Mouse (Mus musculus): Measurements from ENCODE around the gene Stox2.

Stox2 gene

DNA sequence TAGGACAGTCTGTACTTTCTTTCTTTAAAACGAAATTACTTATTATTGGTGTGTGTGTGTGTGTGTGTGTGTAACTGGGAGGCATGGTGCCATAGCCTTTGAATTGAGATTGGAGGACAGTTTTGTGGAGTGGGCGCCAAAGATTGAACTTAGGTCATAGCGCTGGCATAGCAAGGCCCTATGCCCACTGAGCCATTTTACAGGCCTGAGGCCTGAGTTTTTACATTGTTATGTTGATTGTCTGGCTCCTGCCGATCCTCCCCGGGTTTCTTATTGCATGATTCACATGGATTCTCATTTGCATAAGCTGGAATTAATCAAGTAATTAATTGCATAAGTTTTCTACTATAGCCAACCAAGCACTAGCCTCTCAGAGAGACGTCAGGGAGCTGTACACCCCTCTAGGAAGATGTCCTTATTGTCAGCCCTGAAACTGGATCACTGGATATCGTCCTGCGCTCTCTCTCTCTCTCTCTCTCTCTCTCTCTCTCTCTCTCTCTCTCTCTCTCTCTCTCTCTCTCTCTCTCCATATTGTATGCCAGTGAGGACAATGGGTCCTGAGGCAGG is 90.7 kb downstream of the Stox2 start:
- intact Hi-C loops (cut with DNase I), result no loop called here

DNA sequence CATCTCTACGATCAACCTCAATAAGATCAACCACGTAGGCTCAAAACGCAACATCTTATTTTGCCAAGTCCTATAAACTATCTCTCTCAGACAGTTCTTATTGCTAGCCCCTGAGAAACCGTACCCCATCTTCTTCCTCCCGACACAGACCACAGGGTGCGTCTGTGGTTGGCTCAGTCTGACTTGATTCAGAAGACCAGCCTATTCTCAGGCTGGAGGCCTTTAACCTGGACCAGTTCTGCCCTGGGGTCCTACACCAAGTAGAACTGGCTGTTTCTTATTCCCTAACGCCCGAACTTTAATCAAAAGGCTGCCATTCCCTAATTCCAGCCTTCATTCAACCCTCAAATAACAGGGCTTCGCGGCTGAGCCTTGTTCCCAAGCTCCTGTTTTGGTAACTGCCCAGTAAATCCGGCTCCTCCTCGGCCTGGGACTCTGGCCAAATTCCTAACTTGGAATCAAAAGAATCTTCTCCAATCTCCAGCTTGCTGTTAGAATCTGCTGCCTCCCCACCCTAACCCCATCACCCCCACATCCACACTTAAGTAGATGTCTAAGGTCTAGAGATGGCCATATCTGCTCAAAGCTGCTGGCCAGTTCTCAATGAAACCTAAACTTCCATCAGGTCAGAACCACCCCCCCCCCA is 91.5 kb downstream of the Stox2 start:
- intact Hi-C loops (cut with DNase I), result no loop called here

DNA sequence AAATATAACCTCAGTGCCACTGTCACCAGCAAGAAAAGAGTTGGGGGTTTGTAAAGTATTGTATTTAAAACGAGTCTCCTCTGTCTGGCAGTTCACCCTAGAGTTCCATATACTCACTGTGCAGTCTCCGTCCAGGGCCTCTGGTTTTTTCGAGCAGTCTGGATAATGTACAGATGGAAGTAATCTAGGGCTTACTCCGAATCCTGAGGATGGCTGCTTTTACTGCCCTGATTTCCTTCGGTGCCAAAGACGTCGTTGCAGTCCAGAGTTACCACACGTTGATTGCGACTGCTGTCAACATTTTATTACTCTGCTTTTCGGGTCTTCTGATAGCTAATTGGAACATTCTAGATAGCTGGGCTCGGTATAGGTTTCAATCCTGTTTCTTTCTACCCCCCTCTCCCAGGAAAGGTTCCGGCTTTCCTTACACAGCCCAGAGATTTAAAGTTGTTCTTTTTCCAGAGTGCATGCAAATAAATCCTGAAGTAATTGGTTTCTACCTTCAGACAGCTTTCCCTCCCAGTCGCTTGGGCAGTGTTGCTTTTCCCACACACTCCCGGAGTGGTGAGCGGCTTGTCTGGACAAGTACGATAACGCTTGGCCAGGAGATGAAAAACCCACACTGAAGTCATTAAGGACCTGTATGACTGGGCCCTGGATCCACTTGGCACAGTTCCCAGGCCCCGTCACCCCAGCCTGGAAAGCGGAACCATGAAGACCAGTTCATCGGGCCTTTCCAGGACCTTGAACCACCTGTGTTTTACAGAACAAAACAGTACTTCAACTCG is 94.1 kb downstream of the Stox2 start:
- intact Hi-C loops (cut with DNase I), result no loop called here

DNA sequence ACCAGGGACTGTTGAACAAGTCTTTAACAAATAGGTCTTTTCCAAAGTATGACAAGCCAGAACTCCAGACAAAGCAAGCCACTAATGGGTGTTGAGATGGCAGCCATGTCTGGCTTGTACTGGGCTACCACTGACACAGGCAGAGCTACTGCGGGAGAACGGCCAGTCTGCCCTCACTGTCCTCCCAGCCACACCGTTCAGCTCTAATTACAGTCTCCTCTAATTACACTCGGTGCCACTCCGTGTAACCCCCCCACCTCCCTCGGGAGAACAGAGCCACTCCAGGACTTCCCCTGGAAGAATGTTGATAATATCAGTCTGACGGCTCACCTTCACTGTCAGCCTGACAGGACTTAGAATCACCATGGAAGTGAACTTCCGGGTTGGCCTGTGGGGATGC is 97.1 kb downstream of the Stox2 start:
- intact Hi-C loops (cut with DNase I), result no loop called here

DNA sequence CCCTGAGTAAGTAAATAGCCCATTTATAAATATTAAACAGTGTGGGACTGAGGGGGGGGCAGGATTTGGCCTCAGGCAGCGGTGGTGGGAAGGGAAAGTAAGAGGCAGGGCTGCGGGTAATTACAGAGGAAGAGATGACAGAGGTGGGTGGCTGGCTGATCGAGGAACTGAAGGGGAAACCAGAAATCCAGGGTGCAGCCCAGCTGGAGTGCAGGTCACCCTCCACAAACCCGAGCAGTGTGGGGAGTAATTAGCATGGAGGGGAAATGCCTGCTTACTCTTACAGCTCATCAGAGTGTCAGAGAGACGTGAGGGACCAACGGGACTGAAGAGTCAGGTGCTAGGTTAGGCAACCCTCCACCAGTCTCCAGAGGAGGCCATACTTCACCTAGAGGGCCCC is 98.4 kb downstream of the Stox2 start:
- intact Hi-C loops (cut with DNase I), result no loop called here

DNA sequence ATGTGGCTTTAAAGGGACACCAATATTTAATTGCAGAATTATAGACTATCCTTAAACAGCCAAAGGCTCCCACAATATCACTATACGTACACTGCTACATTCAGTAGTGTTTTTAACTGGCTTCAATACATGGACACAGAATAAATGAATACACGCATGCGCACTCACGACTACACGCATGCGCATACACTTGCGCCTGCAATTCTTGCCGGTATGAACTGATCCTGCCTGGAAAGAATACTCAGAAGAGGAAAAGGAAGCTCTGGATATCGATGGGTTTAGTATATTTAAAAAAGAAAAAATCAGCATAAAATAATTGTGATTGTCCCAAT is 100.4 kb downstream of the Stox2 start:
- intact Hi-C loops (cut with DNase I), result no loop called here

DNA sequence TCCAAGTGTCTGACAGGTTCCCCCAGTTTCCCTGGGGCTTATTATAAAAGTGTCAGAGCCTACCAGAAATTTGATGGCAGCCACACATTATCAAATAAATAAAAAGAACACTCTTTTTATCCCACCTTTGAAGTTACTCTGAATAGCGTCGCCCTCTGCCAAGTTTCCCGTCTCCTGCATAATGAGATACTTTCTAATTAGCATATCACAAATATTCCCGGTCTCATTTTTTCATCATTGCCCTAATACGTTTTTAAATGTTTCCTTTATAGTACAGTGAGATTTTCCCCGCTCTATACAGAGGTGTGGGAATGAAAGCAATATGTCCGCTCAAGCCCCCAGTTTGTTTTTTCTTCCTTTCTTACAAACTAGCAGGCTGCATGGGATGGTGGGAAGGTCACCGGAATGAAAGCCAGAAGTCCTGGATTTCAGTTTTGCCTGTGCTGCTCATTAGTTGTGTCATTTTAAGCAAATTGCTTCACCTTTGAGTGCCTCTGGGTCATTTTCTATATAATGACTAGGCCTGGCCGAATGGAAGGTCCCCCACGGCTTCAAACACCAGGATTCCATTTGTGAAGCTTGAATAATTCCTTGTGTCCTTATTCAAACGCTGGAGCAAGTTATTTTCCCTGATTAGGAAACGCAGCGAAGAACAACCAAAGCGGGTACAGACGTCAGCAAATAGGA is 100.9 kb downstream of the Stox2 start:
- intact Hi-C loops (cut with DNase I), result no loop called here

DNA sequence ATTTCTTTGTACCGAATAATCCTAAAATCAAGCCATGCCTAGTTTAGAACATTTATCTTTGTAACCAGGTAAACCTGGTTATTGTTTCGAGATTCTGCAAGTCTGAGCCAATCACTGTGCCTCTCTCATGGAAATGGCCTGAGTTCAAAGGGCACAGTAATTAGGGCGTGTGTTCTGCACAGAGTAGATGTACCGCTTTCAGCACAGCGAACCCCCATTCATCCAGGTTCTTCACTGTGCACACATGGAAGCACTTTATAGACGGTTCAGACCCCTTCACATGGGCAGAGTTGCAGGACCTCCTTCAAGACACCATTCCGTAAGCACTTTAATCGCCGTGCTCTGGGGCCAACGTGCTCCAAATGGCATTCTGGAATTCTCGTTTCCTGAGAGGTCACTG is 104.7 kb downstream of the Stox2 start:
- intact Hi-C loops (cut with DNase I), result no loop called here

DNA sequence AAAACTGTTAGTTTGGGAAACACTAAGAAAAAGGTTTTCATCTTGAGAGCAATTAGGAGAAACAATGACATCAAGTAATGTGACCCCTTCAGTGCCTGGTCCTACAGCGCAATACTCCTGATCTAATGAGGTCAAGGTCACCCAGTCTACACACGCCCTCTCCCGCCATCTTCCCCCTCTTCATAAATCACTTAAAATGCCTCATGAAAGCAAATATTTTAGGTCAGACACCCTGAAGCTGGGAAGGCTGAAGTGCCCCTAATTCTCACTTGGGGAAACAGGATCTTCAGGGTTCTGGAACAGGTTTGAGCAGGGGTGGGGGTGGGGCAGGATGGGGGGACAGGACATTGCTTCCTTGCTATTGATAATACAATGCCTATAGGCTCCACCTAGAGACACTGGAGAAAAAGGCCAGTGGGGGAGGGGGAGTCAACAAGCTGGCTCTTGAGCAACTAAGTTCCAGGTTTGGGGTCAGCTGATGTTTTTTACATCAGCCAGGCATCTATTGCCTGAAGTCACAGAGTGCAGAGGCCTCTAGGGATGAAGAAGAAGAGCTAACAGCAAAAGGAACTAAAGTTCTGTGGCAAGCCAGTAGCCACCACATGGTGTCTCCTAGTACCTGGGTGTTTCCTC is 107.4 kb downstream of the Stox2 start:
- intact Hi-C loops (cut with DNase I), result no loop called here

DNA sequence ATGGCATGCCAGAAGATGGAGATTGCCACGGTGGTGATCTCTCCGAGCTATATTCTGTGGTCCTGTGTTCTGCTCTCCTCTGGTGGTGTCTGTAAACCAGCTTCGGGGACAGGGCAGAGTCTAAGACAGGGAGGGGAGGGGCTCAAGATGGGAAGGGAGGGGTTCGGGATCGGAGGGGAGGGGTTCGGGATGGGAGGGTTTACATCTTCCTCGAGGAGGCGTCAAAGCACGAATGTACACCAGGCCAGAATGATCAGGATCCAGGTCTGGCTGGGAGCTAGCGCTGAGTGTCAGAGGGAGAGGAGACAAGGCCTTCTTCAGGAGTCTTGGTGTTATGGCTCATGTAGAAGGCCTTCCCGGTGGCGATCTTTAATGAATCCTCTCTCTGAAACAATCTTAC is 109.7 kb downstream of the Stox2 start:
- intact Hi-C loops (cut with DNase I), result no loop called here

DNA sequence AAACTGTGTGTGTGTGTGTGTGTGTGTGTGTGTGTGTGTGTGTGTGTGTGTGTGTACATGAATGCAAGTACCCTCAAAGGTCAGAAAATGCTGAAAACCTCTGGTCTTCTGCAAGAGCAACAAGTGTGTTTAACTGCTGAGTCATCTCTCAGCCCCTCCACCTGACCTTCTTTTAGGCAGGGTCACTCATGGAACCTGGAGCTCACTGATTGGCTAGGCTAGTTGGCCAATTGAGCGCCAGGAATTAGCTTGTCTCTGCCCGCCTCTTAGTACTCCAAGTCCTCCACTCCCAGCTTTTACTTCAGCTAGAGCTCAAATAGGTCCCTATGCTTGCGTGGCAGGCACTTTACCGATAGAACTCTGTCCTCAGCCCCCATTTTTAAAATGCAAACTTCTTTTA is 110.2 kb downstream of the Stox2 start:
- intact Hi-C loops (cut with DNase I), result no loop called here

DNA sequence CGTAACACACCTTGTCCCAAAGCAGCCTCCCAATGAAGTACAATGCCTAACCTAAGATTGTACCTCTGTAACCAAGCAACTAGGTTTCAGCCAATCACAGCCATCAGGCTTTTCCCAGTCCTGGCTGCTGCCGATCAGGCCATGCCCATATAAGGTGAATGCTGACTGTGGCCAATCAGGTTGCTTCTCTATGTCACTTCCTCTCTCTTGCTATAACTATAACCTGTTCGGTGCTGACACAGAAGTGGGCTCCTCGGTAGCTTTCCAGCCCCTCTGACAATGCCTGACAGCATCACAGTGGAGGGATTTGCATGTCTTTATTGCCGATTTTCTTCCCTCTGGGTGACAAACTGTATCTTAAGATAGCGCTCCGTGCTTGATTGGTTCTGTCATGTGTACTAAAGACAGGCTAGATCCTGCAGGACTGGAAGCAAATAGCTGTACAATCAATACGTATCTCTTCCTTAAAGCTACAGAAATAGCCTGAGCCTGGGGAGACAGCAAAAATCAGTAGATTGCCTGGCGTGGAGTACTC is 111.9 kb downstream of the Stox2 start:
- intact Hi-C loops (cut with DNase I), result no loop called here

DNA sequence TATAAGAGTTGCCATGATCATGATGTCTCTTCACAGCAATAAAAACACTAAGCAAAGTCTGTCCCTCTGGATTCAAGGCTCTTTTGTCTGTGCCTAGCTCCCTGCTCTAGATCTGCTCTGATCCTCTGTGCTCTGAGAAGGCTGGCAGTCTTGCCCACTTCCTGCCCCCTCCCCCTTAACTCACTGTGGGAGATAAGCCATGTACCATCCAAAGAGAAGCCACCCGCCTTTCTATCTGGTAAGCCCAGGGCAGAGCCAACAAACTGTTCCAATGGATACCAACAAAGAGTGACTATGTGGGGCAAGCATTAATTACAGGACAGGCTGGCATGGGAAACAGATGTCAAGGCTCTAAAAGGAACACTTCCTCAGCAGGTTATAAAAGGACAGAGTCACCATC is 113.2 kb downstream of the Stox2 start:
- intact Hi-C loops (cut with DNase I), result no loop called here

DNA sequence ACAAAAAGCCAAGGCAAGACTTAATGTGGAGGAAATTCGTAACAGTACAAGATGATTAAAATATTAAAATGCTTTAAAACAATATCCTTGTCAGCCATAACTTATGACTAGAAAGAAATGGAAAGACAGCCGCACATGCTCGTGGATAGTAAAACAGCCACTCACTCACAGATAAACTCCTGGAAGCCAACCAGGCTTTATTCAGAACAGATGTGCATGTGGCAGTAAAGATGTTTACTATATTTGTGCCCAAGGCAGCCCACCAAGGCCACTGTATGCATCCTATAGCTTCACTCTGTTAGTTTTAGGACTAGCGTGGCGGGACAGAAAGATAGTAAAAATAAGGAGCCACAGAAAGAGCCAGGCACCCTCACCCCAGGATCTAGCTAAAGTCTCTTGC is 115.2 kb downstream of the Stox2 start:
- intact Hi-C loops (cut with DNase I), result no loop called here

DNA sequence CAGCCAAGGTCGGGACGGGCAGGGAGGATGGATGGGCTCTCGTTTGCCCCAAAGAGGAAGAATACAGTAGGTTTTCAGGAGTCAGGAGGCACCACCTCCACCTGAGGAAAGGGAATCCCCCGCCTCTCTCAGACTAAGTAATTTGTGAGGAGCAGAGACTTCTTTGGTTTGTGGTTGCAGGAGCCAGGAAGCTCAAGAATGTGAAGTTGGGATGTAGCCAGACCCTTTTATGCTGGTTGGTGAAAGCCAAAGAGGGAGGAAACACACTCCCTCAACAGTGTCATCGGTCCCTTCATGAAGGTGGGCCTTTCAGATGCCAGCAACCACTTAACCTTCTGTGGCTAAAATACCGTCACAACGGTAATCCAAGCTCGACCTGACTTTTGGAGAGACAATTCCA is 119.8 kb downstream of the Stox2 start:
- intact Hi-C loops (cut with DNase I), result no loop called here

DNA sequence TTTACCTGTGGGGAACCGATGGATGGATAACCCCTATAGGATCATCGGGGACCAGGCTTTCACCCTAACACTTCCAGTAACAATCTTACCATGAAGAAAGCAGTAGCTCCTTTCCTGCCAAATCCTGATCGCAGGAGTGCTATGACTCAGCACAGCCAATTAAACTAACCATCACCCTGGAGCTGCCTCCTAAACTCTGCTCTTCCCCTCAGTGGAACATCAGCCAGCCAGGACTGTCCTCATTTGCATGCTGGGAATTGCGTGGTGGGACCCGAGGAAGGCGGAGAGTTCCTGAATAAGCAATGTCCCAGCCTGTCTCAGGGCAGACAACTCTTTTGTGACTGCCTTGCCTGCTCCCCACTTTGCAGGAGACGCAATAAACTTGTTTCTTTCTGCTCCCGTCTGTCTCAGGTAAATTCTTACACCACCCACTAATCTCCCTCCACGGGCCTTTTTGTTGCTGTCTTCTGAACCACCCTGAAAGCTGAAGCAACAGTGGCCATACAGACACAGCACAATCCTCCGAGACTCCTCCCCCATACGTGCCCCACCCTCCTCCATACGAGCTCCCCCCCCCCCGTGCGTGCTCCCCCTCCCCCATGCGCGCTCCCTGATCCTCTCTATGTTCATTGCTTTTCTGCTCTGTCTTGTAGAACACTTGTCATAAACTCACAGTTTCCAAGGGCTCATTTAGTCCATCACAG is 121.9 kb downstream of the Stox2 start:
- intact Hi-C loops (cut with DNase I), result no loop called here

DNA sequence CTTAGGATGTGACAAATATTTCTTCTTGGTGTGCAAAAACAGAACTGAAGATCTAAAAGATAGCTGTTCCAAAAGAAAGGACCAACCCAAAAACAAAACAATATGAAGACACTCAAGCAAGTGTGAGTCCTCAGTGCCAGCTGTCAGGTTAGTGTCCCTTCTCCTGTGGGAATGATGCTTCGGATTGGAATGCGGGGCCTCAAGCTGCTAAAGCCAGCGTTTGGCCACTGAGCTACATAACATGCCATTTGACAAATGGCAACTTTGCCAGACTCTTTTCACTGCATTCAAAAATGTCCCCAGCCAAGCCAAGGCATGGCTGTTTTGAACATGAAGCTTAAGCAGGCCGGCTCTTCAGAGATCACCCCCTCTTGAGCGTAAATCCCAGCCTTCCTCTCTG is 124.9 kb downstream of the Stox2 start:
- intact Hi-C loops (cut with DNase I), result no loop called here

DNA sequence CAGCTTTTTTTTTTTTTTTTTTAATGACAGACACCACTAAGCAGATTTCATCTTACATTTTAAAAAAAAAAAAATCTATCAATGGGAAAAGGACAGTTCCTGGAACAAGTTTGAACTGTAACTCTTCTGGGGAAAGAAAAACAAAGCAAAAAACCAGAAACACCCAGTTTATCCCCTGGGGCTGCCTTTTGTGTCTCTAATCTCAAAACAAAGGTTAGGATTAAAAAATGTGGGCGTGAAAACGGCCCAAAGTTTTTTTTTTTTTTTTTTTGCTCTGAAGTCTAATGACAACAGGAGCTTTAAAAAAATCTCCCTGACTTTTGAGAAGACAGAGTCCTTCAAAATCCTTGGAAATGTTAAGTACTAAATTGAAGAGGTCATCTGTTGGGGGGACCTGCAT is 125.5 kb downstream of the Stox2 start:
- intact Hi-C loops (cut with DNase I), result no loop called here

DNA sequence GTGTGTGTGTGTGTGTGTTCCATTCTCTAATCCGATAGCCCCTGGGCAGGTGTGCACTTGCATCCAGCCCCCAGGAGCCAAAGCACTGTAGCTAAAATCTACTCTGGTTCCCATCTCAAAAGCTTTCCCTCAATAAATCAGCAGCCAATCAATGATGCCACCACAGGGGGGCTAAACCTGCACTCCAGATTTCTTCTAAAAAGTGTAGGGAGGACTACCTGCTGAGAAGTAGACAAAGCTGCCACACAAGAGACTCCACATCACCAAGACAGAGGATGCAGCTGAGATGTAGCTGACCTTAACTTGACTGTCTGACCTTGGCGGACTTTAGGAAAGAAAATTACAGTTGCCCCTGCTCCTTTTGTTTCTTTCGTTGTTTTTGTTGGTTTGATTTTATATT is 127.7 kb downstream of the Stox2 start:
- intact Hi-C loops (cut with DNase I), result no loop called here

DNA sequence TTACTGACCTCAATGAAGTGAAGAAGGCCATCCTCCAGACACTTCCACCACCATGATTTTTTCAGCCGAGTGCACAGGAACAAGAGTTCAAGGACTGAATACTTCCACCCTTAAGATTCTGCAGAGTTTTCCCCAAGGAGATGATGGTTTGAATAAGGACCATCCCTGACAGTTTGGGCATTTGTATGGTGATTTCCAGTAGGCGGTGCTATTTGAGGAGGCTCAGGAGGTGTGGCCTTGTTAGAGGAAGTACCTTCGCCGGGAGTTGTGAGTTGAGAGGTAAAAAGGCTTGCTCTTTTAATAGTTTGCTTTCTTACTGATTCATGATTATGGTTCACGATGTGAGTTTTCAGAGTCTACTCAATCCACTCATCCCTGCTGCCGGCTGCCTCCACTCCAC is 138.0 kb downstream of the Stox2 start:
- intact Hi-C loops (cut with DNase I), result no loop called here

DNA sequence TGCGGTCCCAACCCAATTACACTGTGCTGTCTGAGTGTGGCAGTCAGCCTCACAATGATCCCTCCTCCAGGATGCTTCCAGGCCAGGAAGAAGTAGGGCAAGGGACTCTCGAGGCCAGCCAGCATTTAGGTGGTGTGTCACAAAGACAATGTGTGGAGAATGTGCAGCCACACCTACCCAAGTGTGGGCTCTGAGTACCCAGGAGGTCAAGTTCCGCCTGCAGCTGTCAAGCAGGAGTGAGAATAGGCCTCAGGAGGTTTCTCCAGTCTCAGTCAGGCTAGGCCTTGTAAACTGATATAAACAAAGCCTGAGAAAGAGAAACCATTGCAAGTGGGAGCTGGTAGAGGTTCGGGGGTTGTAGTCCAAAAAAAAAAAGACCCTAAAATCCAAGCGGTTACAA is 139.8 kb downstream of the Stox2 start:
- intact Hi-C loops (cut with DNase I), result no loop called here

Data from adrenal gland (tissue).